Mouse (Mus musculus): ENCODE measurements around the gene Mettl17. TPM values are rescaled to one million over a fixed set of nuclear protein-coding genes. Genes with fewer than 3 reads are reported as not detected.
"Not testable (repeated sequence)": the region's sequence is repeated elsewhere in the genome, so short reads cannot be mapped to it uniquely, and the experiment has no call there.

The Mettl17 gene
- polyA plus RNA-seq (2015; fragmentation: Nextera tagmentation; extraction: Ambion mirVana) = 60.5 and 76.5 TPM in 2 replicates

- peak; percentile 99 for ATAC-seq
- peaks cover 18% of the 10 kb centered on the region for H3K4me1 ChIP-seq
- peak within 1 kb of the TSS; percentile 73 for H3K4me3 ChIP-seq
- peak within 1 kb of the TSS; percentile 79 for H3K9ac ChIP-seq
- no peaks in the 10 kb centered on the region for H3K27me3 ChIP-seq
- peak within 1 kb of the TSS; percentile 82 for H3K4me2 ChIP-seq
- under 1% methylated on average over 43 of the region's 43 CpGs for WGBS
- H3K36me3 ChIP-seq (ENCODE audit: poor library complexity, severe bottlenecking) = peaks cover 32% of the 10 kb centered on the region
- no peaks in the 10 kb centered on the region for H3K9me3 ChIP-seq (replicated peaks)
- H3K27ac ChIP-seq = peak within 1 kb of the TSS; percentile 78
Observed at GRCm38 (mm10) chr14:51884598-51885331, at the start of gene Mettl17. Mettl17 (plus strand) TSS chr14:51884842.

- 28% methylated on average over 2 of the region's 2 CpGs for WGBS
- not testable (repeated sequence) for H3K36me3 ChIP-seq (ENCODE audit: poor library complexity, severe bottlenecking); H3K4me2 ChIP-seq; H3K27me3 ChIP-seq; H3K4me3 ChIP-seq; H3K27ac ChIP-seq; H3K9me3 ChIP-seq (replicated peaks); H3K4me1 ChIP-seq; H3K9ac ChIP-seq; ATAC-seq
Observed at GRCm38 (mm10) chr14:51838480-51838879, 46.2 kb upstream of the Mettl17 start.

GRCm38 (mm10) chr14:51842250-51842649, 42.4 kb upstream of the Mettl17 start:
- H3K36me3 ChIP-seq (ENCODE audit: poor library complexity, severe bottlenecking) = no peaks in the 10 kb centered on the region
- no peak overlapping the region for H3K9ac ChIP-seq
- H3K27ac ChIP-seq = no peak overlapping the region
- no peaks in the 10 kb centered on the region for H3K4me1 ChIP-seq
- WGBS = 50% methylated on average over 1 of the region's 1 CpGs
- ATAC-seq = peak; percentile 43; the same call in 1 of the 2 replicates
- H3K27me3 ChIP-seq = 0 out of 2 replicates have a peak, but pooled peaks cover 2% of the 10 kb centered on the region
- H3K4me2 ChIP-seq = no peak overlapping the region
- H3K4me3 ChIP-seq = no peak overlapping the region
- no peaks in the 10 kb centered on the region for H3K9me3 ChIP-seq (replicated peaks)

- no peak overlapping the region for H3K4me2 ChIP-seq
- H3K36me3 ChIP-seq (ENCODE audit: poor library complexity, severe bottlenecking) = no peaks in the 10 kb centered on the region
- ATAC-seq = no peak
- WGBS = 97% methylated on average over 2 of the region's 2 CpGs
- no peak overlapping the region for H3K27ac ChIP-seq
- H3K9me3 ChIP-seq (replicated peaks) = no peaks in the 10 kb centered on the region
- H3K4me3 ChIP-seq = no peak overlapping the region
- no peaks in the 10 kb centered on the region for H3K4me1 ChIP-seq
- 0 out of 2 replicates have a peak, but pooled peaks cover 2% of the 10 kb centered on the region for H3K27me3 ChIP-seq
- no peak overlapping the region for H3K9ac ChIP-seq
Observed at GRCm38 (mm10) chr14:51842781-51843180, 41.9 kb upstream of the Mettl17 start.

GRCm38 (mm10) chr14:51843882-51844281, 40.8 kb upstream of the Mettl17 start:
- Histone ChIP-seq H3K36me3 (ENCODE audit: poor library complexity, severe bottlenecking) (no peaks in the 10 kb centered on the region), H3K4me2 (no peak overlapping the region), H3K4me1 (no peaks in the 10 kb centered on the region), H3K27ac (no peak overlapping the region), H3K27me3 (0 out of 2 replicates have a peak, but pooled peaks cover 2% of the 10 kb centered on the region), H3K4me3 (no peak overlapping the region), H3K9me3 (replicated peaks) (no peaks in the 10 kb centered on the region), H3K9ac (no peak overlapping the region)
- no peak for ATAC-seq

- ATAC-seq = no peak
- no peak overlapping the region for H3K4me3 ChIP-seq
- H3K36me3 ChIP-seq (ENCODE audit: poor library complexity, severe bottlenecking) = no peaks in the 10 kb centered on the region
- no peak overlapping the region for H3K4me2 ChIP-seq
- no peak overlapping the region for H3K9ac ChIP-seq
- 75% methylated on average over 3 of the region's 3 CpGs for WGBS
- H3K27me3 ChIP-seq = 0 out of 2 replicates have a peak, but pooled peaks cover 2% of the 10 kb centered on the region
- H3K27ac ChIP-seq = no peak overlapping the region
- no peaks in the 10 kb centered on the region for H3K9me3 ChIP-seq (replicated peaks)
- no peaks in the 10 kb centered on the region for H3K4me1 ChIP-seq
Observed at GRCm38 (mm10) chr14:51846566-51846965, 38.1 kb upstream of the Mettl17 start.

GRCm38 (mm10) chr14:51851006-51851405, 33.6 kb upstream of the Mettl17 start:
- H3K4me2 ChIP-seq; H3K36me3 ChIP-seq (ENCODE audit: poor library complexity, severe bottlenecking); H3K4me3 ChIP-seq; H3K27ac ChIP-seq; H3K9ac ChIP-seq; H3K27me3 ChIP-seq; ATAC-seq; H3K4me1 ChIP-seq; H3K9me3 ChIP-seq (replicated peaks): not testable (repeated sequence)
- WGBS = 46% methylated on average over 3 of the region's 3 CpGs

- Histone ChIP-seq H3K9me3 (replicated peaks) (no peaks in the 10 kb centered on the region), H3K27ac (no peak within 1 kb of the TSS), H3K4me1 (no peaks in the 10 kb centered on the region), H3K4me2 (no peak within 1 kb of the TSS), H3K4me3 (no peak within 1 kb of the TSS), H3K27me3 (no peaks in the 10 kb centered on the region), H3K9ac (no peak within 1 kb of the TSS), H3K36me3 (ENCODE audit: poor library complexity, severe bottlenecking) (no peaks in the 10 kb centered on the region)
- ATAC-seq = no peak
Observed at GRCm38 (mm10) chr14:51853399-51853798, 31.2 kb upstream of the Mettl17 start, which contains the start of gene Ear6. Ear6 (plus strand) TSS chr14:51853699.

- not testable (repeated sequence) for H3K4me3 ChIP-seq; H3K27ac ChIP-seq; H3K36me3 ChIP-seq (ENCODE audit: poor library complexity, severe bottlenecking); ATAC-seq; H3K4me1 ChIP-seq; H3K4me2 ChIP-seq; H3K9me3 ChIP-seq (replicated peaks); H3K9ac ChIP-seq; H3K27me3 ChIP-seq
- WGBS = 91% methylated on average over 7 of the region's 7 CpGs
Observed at GRCm38 (mm10) chr14:51855280-51855679, 29.4 kb upstream of the Mettl17 start.

- not testable (repeated sequence) for H3K36me3 ChIP-seq (ENCODE audit: poor library complexity, severe bottlenecking); ATAC-seq; H3K4me1 ChIP-seq; H3K27ac ChIP-seq; H3K4me3 ChIP-seq; H3K9ac ChIP-seq; H3K9me3 ChIP-seq (replicated peaks); H3K4me2 ChIP-seq; H3K27me3 ChIP-seq
- WGBS = 6% methylated on average over 1 of the region's 1 CpGs
Observed at GRCm38 (mm10) chr14:51863603-51864002, 21.0 kb upstream of the Mettl17 start.

- H3K27me3 ChIP-seq = no peaks in the 10 kb centered on the region
- no peak overlapping the region for H3K4me2 ChIP-seq
- no peak for ATAC-seq
- no peaks in the 10 kb centered on the region for H3K36me3 ChIP-seq (ENCODE audit: poor library complexity, severe bottlenecking)
- no peaks in the 10 kb centered on the region for H3K4me1 ChIP-seq
- no peak overlapping the region for H3K27ac ChIP-seq
- 73% methylated on average over 2 of the region's 2 CpGs for WGBS
- no peak overlapping the region for H3K4me3 ChIP-seq
- H3K9ac ChIP-seq = no peak overlapping the region
- no peaks in the 10 kb centered on the region for H3K9me3 ChIP-seq (replicated peaks)
Observed at GRCm38 (mm10) chr14:51870756-51871155, 13.9 kb upstream of the Mettl17 start.

- no peak overlapping the region for H3K9ac ChIP-seq
- no peak for ATAC-seq
- WGBS = 79% methylated on average over 9 of the region's 9 CpGs
- H3K27me3 ChIP-seq = no peaks in the 10 kb centered on the region
- no peak overlapping the region for H3K27ac ChIP-seq
- H3K4me2 ChIP-seq = no peak overlapping the region
- no peaks in the 10 kb centered on the region for H3K4me1 ChIP-seq
- H3K9me3 ChIP-seq (replicated peaks) = no peaks in the 10 kb centered on the region
- H3K4me3 ChIP-seq = no peak overlapping the region
- no peaks in the 10 kb centered on the region for H3K36me3 ChIP-seq (ENCODE audit: poor library complexity, severe bottlenecking)
Observed at GRCm38 (mm10) chr14:51871741-51872140, 12.9 kb upstream of the Mettl17 start.

- no peak for ATAC-seq
- 84% methylated on average over 3 of the region's 3 CpGs for WGBS
Observed at GRCm38 (mm10) chr14:51877517-51877916, 7.1 kb upstream of the Mettl17 start.

More at GRCm38 (mm10) chr14:51877517-51877916, 7.1 kb upstream of the Mettl17 start:
- H3K36me3 ChIP-seq (ENCODE audit: poor library complexity, severe bottlenecking) = no peaks in the 10 kb centered on the region
- no peak overlapping the region for H3K27ac ChIP-seq
- H3K4me2 ChIP-seq = no peak overlapping the region
- H3K4me1 ChIP-seq = no peaks in the 10 kb centered on the region
- no peaks in the 10 kb centered on the region for H3K9me3 ChIP-seq (replicated peaks)
- H3K4me3 ChIP-seq = no peak overlapping the region
- H3K9ac ChIP-seq = no peak overlapping the region
- no peaks in the 10 kb centered on the region for H3K27me3 ChIP-seq

All from forebrain, embryonic 13.5 days (tissue).